Mouse (Mus musculus) ES-Bruce4 (cell line): ENCODE results near the gene Cmc1. TPM values are rescaled to one million over a fixed set of nuclear protein-coding genes. Genes with fewer than 3 reads are reported as not detected.
A peak's percentile ranks its signal among the peaks of the same experiment; 100 is the strongest.

ENCODE experiments used
- H3K27ac ChIP-seq: 2 replicates; pipeline ENCODE4 v1.5.1; 2012; ENCODE audit warnings: low read length, inconsistent platforms; ENCODE audit not compliant: insufficient read depth
- H3K27me3 ChIP-seq: 2 replicates; pipeline ENCODE4 v1.6.1; 2012; ENCODE audit warnings: mild to moderate bottlenecking, low read length, inconsistent platforms; ENCODE audit not compliant: control insufficient read depth, poor library complexity, insufficient read depth, severe bottlenecking
- H3K36me3 ChIP-seq: 2 replicates; pipeline ENCODE4 v1.6.1; 2012; ENCODE audit warnings: inconsistent platforms, mild to moderate bottlenecking, low read length, moderate library complexity; ENCODE audit not compliant: control insufficient read depth, poor library complexity, insufficient read depth, severe bottlenecking
- H3K4me1 ChIP-seq: one replicate; pipeline ENCODE4 v1.8.1; 2011; ENCODE audit warnings: low read length; ENCODE audit not compliant: control insufficient read depth, insufficient read depth
- H3K4me3 ChIP-seq: 2 replicates; pipeline ENCODE4 v1.5.1; 2011; ENCODE audit warnings: low read depth, mild to moderate bottlenecking, low read length
- H3K9ac ChIP-seq: 2 replicates; pipeline ENCODE4 v1.6.1; 2012; ENCODE audit warnings: low read depth, mild to moderate bottlenecking, inconsistent platforms; ENCODE audit not compliant: poor library complexity, severe bottlenecking
- H3K9me3 ChIP-seq: replicated peaks from 2 replicates; pipeline ENCODE4 v1.6.1; 2012; ENCODE audit warnings: mild to moderate bottlenecking, low read length, inconsistent platforms; ENCODE audit not compliant: control insufficient read depth, poor library complexity, insufficient read depth, severe bottlenecking
- CTCF ChIP-seq: IDR thresholded peaks from one replicate; pipeline ENCODE4 v1.8.1; 2011; ENCODE audit warnings: low read depth, low read length
- EP300 ChIP-seq: IDR thresholded peaks from 2 replicates; pipeline ENCODE4 v1.6.1; 2011; ENCODE audit warnings: low read depth, low read length; ENCODE audit not compliant: insufficient read depth
- POLR2A ChIP-seq: IDR thresholded peaks from one replicate; pipeline ENCODE4 v1.8.1; 2011; ENCODE audit warnings: low read length; ENCODE audit not compliant: insufficient read depth
- polyA plus RNA-seq: library from polyadenylated mRNA; stranded (reverse); fragments of >200 nt; gene quantifications from 2 replicates; pipeline ENCODE4 v1.2.4, GENCODE M21; 2011; ENCODE audit warnings: low read depth; ENCODE audit not compliant: missing spikeins, insufficient read depth, insufficient read length

Gene Cmc1
- polyA plus RNA-seq, 1 experiment: 52.6 TPM

GRCm38 (mm10) chr9:118045011-118045533 lies 104.9 kb downstream of the Cmc1 start:
- TF ChIP-seq EP300 (no peak), CTCF (no peak), POLR2A (no peak)
- peaks cover 8% of the 10 kb centered on the region; the same call in 1 of the 2 replicates for H3K36me3 ChIP-seq
- no peak overlapping the region for H3K9ac ChIP-seq
- H3K4me1 ChIP-seq: no peaks in the 10 kb centered on the region
- H3K27me3 ChIP-seq: no peaks in the 10 kb centered on the region
- H3K9me3 ChIP-seq: no peaks in the 10 kb centered on the region
- H3K4me3 ChIP-seq: no peak overlapping the region
- H3K27ac ChIP-seq: no peak overlapping the region

DNA sequence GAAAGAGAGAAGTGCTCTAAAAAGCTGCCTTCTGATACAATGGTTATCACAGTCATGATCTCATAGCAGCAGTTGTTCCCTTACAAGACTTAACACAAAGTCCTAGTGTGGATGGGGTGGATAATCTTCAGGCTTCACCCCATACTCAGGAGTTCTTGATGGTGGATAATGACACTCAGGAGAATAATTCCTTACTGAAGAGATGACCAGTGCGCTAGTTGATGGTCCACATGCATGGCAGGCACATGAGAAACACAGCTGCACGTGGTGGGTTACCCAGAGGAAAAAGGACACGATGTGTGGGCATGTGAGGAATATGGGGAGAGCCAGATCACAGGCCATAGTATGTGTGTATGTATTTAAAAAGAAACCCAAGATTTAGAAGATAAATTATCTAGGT lies 106.4 kb downstream of the Cmc1 start:
- no peaks in the 10 kb centered on the region for H3K27me3 ChIP-seq
- H3K9ac ChIP-seq: no peak overlapping the region
- TF ChIP-seq CTCF (no peak), POLR2A (no peak), EP300 (no peak)

DNA sequence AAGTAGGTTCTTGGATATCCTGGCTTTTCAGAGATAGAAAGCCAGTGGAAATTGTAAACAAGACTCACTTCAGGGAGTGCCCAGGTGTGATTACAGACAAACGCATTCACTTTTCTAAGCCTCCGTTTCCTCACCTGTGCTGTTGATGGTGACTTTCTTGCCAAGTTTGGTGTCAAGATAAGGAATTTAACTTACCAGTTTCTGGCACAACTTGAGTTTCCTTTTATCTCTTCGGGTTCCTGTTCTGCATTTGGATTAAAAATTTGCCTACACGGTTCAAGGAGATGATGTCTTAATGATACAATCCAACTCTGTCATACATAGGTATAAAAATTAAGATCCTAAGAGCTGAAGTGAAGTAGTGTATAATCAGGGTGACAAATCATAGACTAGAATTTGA lies 107.2 kb downstream of the Cmc1 start:
- H3K27me3 ChIP-seq: no peaks in the 10 kb centered on the region
- no peaks in the 10 kb centered on the region for H3K9me3 ChIP-seq
- H3K27ac ChIP-seq: no peak overlapping the region
- H3K4me1 ChIP-seq: no peaks in the 10 kb centered on the region
- peaks cover 3% of the 10 kb centered on the region; the same call in 1 of the 2 replicates for H3K36me3 ChIP-seq
- no peak for TF ChIP-seq CTCF
- no peak for TF ChIP-seq EP300
- no peak for TF ChIP-seq POLR2A
- H3K4me3 ChIP-seq: no peak overlapping the region
- H3K9ac ChIP-seq: no peak overlapping the region

More for the DNA sequence above, 106.4 kb downstream of the Cmc1 start:
- no peak overlapping the region for H3K4me3 ChIP-seq
- no peaks in the 10 kb centered on the region for H3K4me1 ChIP-seq
- H3K27ac ChIP-seq: no peak overlapping the region
- H3K36me3 ChIP-seq: peaks cover 3% of the 10 kb centered on the region; the same call in 1 of the 2 replicates
- H3K9me3 ChIP-seq: no peaks in the 10 kb centered on the region

DNA sequence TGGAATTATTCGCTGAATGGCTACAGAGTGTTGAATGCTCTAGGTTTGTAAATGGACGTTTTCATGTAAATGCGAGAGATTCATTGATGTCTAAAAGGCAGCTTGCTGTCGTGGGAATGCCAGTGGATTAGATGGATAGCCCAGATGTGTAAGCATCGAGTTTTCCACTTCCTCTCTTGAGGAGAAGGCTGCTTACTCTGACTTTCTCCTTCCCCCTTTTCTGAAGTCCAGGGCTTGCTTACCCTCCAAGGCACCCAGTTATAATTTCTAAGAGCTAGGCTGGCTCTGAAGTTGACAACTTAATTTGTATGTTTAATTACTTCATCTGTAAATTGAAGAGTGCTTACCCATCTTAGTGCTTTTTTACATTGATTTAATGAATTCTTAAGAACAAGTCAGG lies 108.3 kb downstream of the Cmc1 start:
- Histone ChIP-seq H3K4me3 (peak overlapping the region; percentile 12), H3K9ac (peak overlapping the region; percentile 91; the same call in 1 of the 2 replicates), H3K9me3 (no peaks in the 10 kb centered on the region), H3K36me3 (no peaks in the 10 kb centered on the region), H3K27ac (no peak overlapping the region), H3K4me1 (no peaks in the 10 kb centered on the region), H3K27me3 (no peaks in the 10 kb centered on the region)
- TF ChIP-seq EP300 (no peak), CTCF (no peak)

GRCm38 (mm10) chr9:118041022-118041400 lies 109.0 kb downstream of the Cmc1 start:
- Histone ChIP-seq H3K27ac (peak overlapping the region; percentile 51), H3K9me3 (no peaks in the 10 kb centered on the region), H3K36me3 (no peaks in the 10 kb centered on the region), H3K9ac (peak overlapping the region; percentile 91), H3K27me3 (no peaks in the 10 kb centered on the region), H3K4me1 (no peaks in the 10 kb centered on the region), H3K4me3 (peak overlapping the region; percentile 92)
- TF ChIP-seq POLR2A (no peak), EP300 (no peak), CTCF (no peak)

- no peaks in the 10 kb centered on the region for H3K27me3 ChIP-seq
- no peaks in the 10 kb centered on the region for H3K36me3 ChIP-seq
- no peak for TF ChIP-seq EP300
- TF ChIP-seq CTCF: peak; percentile 74
- TF ChIP-seq POLR2A: no peak
Observed at GRCm38 (mm10) chr9:118040218-118041021, 109.6 kb downstream of the Cmc1 start, which contains the start of gene Azi2. Azi2 (plus strand) TSS chr9:118040499.

More at GRCm38 (mm10) chr9:118040218-118041021, 109.6 kb downstream of the Cmc1 start, which contains the start of gene Azi2:
- Histone ChIP-seq H3K9me3 (no peaks in the 10 kb centered on the region), H3K9ac (peak within 1 kb of the TSS; percentile 91), H3K27ac (peak within 1 kb of the TSS; percentile 51), H3K4me3 (peak within 1 kb of the TSS; percentile 92), H3K4me1 (no peaks in the 10 kb centered on the region)
